Mouse (Mus musculus) thymus, postnatal 0 days (tissue): ENCODE results near the gene Gm11146. TPM values are rescaled to one million over a fixed set of nuclear protein-coding genes. Genes with fewer than 3 reads are reported as not detected.

Source experiments
- DNase-seq: peaks from one replicate; pipeline ENCODE4 v3.0.0-alpha.2; 2015; ENCODE audit warnings: low spot score
- polyA plus RNA-seq: library from polyadenylated mRNA; unstranded; fragments of >200 nt; fragmentation: Nextera tagmentation; extraction: Ambion mirVana; gene quantifications from 2 replicates; pipeline ENCODE4 v1.2.1, GENCODE M21; 2015

Gene Gm11146
- polyA plus RNA-seq: not detected in 2 replicates

- DNase-seq: no peak
Measured at GRCm38 (mm10) chr16:77601994-77602393, at the start of gene Gm11146. Gm11146 (minus strand) TSS chr16:77602094.

DNA sequence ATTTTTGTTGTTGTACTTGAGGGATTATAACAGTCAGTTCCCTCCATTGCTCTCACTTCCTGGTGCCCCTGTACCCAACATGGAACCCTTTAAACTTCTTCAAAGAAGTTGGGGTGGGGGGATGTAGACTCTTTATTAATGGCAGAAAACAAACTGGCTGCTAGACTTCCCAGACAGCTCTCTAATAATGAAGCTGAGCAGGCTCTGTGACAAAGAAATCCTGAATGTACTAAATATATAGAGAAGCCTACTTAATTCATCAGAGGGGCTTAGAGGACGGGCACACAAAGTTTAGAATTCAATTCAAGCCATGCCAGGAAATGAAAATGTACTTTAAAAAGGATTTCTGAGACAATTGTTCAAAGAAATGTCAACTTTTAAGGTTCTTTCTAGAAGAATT lies 48.7 kb upstream of the Gm11146 start:
- DNase-seq: no peak

DNA sequence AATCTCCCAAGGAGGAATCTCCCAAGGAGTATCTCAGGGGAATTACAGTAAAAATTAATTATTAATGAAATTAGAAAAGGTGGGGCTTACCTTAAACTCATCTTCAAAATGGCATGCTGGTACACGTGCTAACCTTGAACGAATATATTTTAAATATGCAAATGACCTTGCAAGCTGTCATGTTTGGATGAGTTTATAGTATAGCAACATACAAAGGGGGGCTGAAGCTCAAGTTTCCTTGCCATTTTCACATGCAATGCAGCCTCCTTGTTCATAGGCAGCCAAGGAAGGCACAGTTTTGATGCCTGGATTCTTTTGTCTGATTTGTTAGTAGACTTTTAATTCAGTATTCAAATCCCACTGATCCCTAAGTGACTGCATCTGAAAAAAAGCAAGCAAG lies 47.1 kb upstream of the Gm11146 start:
- DNase-seq: no peak

GRCm38 (mm10) chr16:77648181-77648580 lies 46.3 kb upstream of the Gm11146 start:
- no peak for DNase-seq

DNA sequence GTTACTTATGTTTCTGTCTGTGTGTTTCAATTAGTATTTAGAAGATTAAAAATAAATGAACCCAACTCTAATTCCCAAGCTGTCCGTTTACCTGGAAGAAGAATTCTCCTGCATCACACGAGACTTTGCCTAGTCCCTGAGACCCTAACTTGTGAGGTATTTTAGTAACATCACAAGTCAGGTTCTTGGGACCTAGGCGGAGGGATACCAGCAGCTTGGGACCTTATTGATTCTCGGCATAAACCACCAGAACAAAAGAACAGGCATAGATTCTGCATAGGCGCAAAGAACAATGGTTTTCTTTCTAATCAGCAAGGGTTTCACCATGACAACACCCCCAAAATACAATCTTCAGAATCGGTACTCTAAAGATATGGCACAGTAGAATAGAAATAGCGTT lies 44.3 kb upstream of the Gm11146 start:
- DNase-seq: no peak

DNA sequence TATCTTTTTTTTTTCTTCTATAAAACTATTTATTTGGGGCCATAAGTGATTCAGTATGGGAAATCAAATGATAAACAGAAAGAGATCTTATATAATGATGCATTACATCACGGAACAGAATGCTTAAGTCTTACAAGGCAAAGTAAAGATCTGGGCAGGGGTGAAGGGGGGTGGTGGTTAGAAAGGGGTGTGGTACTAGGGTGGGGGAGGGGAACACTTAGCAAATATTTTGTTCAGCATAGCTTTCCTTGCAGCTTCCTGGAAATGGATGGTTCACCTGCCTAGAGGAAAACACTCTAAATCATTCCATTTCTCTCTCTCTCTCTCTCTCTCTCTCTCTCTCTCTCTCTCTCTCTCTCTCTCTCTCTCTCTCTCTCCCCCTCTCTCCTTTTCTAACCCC lies 43.1 kb upstream of the Gm11146 start:
- DNase-seq: no peak

GRCm38 (mm10) chr16:77643871-77644720 lies 42.2 kb upstream of the Gm11146 start:
- no peak for DNase-seq

GRCm38 (mm10) chr16:77643036-77643870 lies 41.4 kb upstream of the Gm11146 start:
- DNase-seq: no peak

- DNase-seq: no peak
Measured at GRCm38 (mm10) chr16:77636497-77636896, 34.6 kb upstream of the Gm11146 start.

GRCm38 (mm10) chr16:77632315-77632881 lies 30.5 kb upstream of the Gm11146 start:
- DNase-seq: no peak

GRCm38 (mm10) chr16:77622681-77623080 lies 20.8 kb upstream of the Gm11146 start:
- no peak for DNase-seq

DNA sequence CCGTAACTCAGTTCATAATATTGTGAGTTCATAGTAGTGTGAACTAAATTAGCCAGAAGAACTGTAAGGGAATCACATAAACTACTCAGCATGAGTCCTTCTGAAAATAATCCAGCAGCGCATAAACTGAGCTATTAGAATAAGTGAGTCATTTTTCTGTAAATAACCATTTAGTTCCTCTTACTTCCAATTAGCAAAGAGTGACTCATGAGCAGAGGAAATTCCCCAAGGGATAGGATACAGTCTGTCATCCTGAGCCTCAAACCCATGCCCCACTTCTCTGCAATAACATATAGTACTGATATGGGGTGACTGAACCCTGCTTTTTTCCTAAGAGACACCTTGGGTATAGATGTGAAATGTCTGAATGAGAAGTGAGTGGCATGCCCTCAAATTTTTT lies 687 bp upstream of the Gm11146 start:
- no peak for DNase-seq

- no peak for DNase-seq
Measured at GRCm38 (mm10) chr16:77598787-77599186, 3.1 kb downstream of the Gm11146 start.

GRCm38 (mm10) chr16:77596556-77596955 lies 5.3 kb downstream of the Gm11146 start:
- DNase-seq: no peak

- DNase-seq: no peak
Measured at GRCm38 (mm10) chr16:77595661-77596060, 6.2 kb downstream of the Gm11146 start.

DNA sequence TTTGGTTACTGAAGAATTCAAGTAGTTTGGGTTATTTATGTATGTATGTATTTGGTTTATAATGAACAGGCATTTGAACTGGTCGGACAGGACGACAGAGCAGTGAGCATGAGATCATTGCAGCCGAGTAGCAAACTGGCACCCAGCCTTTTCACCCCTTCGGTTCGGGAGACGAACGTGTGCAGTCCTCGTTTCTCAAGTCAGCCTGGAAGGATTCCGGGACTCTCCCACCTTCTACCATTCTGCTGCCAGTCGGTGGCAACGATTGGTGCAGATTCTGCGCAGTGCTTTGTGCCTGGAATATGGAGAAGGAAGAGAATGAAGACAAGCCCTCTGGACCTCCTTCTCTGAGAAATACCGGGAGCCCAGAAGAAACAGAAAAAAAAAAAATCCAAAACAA lies 7.3 kb downstream of the Gm11146 start:
- no peak for DNase-seq

GRCm38 (mm10) chr16:77593828-77594421 lies 8.0 kb downstream of the Gm11146 start:
- DNase-seq: no peak

GRCm38 (mm10) chr16:77592986-77593385 lies 8.9 kb downstream of the Gm11146 start:
- no peak for DNase-seq

DNA sequence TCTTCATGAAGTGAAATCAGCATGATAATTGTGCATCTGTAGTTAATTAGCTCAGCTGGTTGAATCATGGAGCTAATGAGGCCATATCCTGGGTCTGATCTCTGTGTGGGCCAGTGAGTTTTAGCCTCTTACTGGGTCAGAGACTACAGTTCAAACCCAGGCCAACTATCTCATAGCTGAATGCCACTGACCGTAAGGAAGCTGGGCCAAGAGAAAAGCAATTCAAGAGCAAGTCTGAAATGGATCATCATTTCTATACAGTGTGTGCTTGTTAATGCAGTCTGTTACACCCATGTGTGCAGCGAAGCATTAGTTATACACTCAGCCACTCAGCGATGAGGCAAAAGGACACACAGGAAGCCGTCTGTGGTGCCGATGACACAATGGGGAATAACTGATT lies 28.9 kb downstream of the Gm11146 start:
- no peak for DNase-seq

GRCm38 (mm10) chr16:77569457-77569856 lies 32.4 kb downstream of the Gm11146 start:
- DNase-seq: no peak

- DNase-seq: no peak
Measured at GRCm38 (mm10) chr16:77568384-77568783, 33.5 kb downstream of the Gm11146 start.

DNA sequence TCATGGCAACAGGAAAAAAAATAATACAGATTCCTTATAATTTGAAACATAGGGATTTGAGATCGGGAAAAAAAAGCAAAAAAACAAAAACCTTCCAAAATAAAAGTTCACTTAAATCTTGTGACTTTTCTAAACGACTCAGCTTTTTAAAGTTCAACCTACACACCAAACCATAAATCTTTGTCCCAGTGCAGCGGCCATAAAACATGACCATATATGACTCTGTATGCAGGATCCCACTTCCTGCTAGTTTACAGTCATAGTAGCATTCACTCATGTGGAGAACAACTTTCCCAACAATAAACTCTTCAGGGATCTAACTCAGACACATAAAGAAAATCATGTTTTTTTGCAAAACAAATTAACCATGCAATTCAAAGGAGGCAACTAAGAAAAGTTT lies 39.0 kb downstream of the Gm11146 start:
- no peak for DNase-seq
